Mouse (Mus musculus) cerebellum, postnatal 14 days (tissue): Measurements from ENCODE around the gene Tbc1d24.
"Not testable (repeated sequence)": the region's sequence is repeated elsewhere in the genome, so short reads cannot be mapped to it uniquely, and the experiment has no call there.

Experiments
- DNase-seq, 2 experiments: peaks; one replicate each; pipeline ENCODE4 v3.0.0; 2021; ENCODE audit warnings: mixed read lengths in 2 of 2

Gene Tbc1d24

DNA sequence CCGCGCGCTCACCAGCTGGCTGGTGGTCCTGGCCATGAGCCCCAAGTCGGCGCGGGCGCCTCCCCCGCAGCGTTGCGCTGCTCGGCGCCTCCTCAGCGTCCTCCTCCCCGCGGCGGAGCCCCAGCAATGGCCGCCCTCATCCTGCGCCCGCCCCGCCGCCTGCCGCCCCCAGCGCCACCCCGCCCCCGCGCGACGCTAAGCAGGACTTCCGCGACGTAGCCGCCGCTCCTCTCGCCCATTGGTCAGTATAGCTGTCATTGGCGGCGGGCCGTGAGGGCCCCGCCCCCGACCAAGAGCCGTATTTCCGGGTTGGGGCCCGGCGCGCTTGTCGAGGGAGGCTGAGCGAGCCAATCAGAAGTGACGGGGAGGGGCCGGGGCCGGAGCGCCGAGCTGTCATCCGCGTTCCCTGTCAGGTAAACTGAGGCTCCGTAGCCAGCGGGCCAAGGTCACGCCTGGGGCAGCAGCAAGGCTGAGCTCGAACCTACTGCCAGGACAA is 63.9 kb downstream of the Tbc1d24 start:
- DNase-seq: peak; percentile 98

DNA sequence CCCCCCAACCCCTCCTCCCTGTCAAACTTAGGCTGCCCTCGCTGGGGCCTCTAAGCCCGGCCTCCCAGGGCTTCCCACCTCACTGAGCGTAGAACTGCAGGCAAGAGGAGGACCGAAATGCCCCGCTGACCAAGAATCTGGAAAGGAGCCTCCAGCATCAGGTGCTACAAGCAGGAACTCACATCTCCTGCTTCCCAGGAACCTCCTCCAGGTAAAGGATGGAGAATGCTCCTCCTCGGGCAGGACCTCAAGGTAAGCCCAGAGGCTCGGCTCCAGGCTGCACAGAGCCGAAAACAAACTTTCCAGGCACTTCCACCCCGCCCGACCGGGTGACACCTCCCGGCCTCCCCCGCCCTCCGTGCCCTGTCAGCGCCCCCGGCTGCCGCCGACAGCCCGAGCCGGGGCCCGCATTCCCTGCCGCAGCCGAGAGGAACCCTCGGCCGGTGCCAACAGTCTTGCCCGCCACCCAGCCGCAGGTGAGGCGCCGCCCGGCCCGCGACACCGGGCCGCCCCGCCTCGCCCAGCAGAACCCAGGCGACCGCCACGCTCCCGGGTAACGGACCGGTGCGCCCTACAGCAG is 64.4 kb downstream of the Tbc1d24 start:
- no peak for DNase-seq

DNA sequence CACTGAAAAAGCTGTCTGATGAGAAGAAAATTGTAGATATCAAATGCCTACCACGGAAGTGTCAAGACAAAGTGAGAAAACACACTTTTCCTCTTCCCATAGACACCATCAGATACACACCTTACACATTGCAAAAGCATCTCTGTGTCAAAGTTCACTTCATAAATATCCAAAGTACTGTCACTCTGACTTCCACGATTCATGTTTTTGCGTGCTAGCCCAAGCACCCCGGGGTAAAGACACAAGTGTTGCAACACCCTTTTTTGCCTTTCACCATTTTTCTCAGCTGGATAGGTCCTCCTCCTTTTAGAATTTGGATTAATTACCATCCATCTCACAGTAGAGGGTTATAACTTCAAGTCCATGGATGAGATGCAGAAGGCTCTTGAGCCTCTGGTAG is 65.4 kb downstream of the Tbc1d24 start:
- no peak for DNase-seq

DNA sequence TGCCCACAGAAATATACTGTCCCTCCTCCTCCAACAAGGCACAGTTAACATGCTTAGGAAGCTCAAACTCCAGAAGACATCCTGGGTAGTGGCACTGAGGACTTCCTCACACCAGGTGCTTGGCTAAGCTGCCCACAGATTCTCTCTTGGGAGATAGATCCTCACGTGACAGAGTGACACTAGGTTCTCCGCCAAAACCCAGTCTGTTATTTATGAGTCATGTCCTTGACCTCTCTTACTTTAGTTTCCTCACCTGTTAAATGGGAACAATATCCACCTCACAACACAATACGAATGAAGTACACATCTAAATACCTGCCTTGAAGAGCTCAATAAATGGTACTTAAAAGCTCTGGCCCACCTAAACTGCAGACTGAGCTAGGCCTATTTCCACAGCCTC is 66.1 kb downstream of the Tbc1d24 start:
- no peak for DNase-seq

DNA sequence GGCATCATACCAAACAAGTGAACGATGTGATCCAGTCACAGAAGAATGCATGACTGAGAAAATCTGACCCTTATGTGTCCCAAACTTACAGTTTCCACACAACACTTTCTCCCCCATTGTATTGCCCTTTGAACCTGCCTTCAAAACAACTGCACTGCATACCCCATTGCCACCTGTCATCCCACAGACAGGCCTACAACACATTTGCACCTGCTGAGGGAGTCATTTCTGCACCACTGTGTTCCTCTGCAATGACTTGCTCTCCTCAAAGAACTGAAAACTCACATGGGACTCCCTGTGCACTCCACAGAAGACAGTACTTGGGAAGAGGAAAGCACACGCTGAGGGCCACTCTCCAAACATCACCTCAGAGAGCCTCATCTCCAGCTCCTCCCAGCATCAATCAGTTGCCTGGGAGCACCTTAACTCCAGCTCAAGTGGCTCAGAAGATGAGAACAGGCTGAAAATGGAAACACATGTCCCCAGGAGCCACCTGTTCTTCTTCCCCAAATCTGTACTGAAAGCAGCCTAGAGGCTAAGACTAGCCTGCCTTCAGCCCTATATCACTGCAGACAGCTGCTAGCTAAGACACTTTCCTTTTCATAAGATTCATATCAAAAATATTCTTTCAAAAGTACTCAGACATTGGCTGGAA is 68.0 kb downstream of the Tbc1d24 start:
- no peak for DNase-seq

DNA sequence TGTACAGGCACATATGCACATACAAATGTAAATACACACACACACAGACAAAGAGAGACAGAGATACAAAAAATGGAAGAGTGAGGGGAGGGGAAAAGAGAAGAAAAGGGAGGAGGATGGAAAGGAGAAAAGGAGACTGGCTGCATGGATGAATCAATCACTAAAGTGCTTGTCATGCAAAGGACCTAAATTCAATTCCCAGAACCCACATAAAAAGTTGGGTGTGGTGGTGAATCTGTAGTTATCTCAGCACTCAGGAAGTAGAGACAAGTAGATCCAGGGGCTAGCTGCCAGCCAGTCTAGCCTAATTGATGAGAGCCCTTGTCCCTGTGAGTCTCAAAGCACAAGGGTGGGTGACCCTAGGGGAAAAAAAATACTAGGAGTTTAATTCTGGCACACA is 71.3 kb downstream of the Tbc1d24 start:
- DNase-seq: no peak

DNA sequence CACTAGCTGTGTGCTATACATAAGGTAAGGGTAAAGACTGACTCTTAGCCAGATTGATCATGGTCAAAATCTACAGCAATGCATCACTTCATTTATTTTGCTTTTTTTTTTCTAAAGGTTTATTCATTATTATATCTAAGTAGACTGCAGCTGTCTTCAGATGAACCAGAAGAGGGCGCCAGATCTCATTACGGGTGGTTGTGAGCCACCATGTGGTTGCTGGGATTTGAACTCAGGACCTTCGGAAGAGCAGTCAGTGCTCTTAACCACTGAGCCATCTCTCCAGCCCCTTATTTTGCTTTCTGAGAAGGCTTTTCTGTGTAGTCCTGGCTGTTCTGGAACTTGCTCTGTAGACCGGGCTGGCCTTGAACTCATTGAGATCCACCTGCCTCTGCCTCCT is 72.4 kb downstream of the Tbc1d24 start:
- DNase-seq: not testable (repeated sequence)

DNA sequence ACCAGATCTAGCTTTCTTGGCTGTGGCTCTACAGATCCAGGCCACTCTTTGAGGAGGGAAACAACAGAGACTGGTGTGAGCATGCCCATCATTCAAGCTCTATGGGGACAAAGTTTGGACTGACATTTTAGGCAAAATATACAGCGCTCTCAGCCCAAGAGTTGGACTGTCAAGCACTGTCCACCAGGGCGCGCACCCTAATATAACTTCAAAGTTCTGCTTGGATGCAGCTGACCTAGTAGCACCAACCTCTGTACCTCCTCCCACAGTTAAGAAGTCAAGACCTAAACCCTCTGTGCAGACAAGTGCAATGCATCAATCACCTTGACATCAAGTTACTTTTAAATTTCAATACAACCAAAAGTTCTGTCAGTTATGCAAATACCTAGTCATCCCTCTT is 73.8 kb downstream of the Tbc1d24 start:
- DNase-seq: no peak

DNA sequence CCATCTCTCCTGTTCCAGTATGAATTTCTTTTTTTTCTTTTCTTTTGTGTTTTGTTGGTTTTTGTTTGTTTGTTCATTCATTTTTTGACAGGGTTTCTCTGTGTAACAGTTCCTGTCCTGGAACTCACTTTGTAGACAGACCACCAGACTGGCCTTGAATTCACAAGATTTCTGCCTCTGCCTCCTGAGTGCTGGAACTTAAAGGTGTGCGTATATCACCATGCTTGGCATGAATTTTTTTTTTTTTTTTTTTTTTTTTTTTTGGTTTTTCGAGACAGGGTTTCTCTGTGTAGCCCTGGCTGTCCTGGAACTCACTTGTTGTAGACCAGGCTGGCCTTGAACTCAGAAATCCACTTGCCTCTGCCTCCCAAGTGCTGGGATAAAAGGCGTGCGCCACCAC is 76.1 kb downstream of the Tbc1d24 start:
- not testable (repeated sequence) for DNase-seq

DNA sequence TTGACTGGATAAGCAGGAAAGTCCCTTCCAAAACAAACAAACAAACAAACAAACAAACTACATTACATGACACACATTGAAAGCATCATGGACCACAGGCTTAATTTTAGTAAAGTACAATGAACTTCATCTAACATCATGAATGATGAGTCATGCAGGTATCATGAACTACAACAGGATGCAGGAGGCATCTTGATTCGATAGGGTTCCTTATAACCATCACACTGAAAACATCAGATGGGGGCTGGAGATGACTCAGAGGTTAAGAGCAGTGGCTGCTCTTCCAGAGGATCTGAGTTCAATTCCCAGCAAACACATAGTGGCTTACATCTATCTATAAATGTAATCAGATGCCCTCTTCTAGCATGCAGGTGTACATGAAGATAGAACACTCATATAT is 77.8 kb downstream of the Tbc1d24 start:
- no peak for DNase-seq

DNA sequence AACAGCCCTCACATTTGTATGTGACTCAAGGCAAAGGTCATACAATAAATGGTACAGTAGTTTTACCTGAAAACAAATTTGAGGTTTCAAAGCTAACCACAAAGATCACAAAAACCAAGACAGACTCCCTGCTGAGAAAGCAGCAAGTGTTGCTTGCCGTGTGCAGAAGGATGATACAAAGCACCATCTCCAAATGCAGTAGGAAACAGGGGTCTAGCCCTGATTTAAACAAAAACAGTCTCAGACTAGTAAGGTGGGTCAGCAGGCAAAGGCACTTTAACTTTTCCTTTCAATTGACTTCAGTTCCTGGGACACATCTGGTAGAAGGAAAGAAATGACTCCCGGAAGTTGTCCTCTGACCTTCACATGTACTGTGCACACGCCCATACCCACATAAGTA is 78.6 kb downstream of the Tbc1d24 start:
- no peak for DNase-seq
